Mouse (Mus musculus): Measurements from ENCODE around the gene Sema3b.
A peak's percentile ranks its signal among the peaks of the same experiment; 100 is the strongest.

The Sema3b gene

DNA sequence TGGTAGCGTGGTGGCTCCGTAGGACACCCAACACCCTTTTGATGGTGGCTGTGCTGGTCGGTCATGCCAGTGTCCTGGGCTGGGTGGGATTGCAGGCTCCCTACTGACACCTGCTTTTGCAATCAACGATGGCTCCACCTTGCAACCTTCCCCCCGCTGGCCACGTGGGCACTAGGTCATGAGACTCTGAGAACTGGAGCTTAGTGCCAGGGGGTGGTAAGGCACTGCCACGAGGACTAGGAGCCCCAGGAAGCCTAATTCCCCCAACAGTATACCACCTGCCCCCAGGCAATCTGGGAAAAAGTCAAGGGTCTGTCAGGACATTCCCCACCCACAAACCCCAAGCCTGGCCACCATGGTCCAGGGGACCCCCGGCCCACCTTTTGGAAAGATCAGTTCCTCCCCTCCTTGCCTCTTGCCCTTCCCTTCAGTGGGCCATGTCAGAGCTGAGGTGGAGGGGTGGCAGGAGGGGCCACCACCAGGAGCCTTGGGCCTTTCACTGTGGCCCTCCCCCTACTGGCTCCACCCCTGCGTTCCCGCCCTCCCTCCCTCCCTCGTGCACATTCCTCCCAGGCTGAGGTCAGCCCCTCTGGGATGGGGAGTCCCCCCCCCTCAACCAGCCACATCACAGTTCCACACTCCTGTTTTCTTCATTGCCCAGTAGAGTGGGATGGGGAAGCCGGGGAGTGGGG lies at the start of gene Sema3b:
Sema3b (minus strand) TSS at position 489 of the 692 bp plus-strand sequence.
- peak; percentile 61 to 86 for DNase-seq

DNA sequence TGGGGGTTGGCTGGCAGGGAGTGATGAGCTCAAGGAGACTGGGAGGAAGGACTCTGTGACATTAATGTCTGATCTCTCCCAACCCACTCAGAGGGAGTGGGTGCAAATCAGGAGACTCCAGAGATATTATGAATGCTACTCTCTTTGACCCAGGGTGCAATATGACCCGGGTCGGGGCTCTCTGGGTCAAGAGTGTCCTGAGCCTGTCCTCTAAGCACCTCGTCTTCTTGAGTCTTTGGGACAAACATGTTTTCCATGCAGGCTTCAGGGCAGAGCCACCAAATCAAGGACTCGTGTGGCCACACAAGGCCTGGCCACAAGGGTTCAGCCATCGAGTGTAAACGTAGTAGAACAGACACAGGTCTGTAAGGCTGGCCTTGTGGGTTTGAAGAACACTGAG lies 49.1 kb upstream of the Sema3b start:
- DNase-seq = no peak

DNA sequence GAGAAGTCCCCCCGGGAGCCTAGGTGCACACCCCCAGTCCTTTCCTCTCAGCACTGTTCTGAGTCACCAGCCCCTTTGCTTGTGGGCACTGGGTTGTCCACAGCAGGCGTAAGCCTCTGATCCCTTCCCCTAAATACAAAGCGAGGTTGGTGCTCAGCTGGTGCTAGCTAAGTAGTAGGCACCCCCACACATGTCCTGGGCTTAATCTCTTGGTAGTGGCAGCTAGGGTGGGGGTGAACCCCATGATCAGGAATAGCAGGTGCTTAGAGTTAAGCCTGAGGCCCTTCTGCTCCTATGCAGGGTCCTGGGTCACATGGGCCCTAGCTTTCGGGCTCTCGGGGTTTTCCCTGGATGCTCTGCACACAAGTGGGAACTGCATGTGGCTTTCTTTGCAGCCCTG lies 48.1 kb upstream of the Sema3b start:
- no peak for DNase-seq

DNA sequence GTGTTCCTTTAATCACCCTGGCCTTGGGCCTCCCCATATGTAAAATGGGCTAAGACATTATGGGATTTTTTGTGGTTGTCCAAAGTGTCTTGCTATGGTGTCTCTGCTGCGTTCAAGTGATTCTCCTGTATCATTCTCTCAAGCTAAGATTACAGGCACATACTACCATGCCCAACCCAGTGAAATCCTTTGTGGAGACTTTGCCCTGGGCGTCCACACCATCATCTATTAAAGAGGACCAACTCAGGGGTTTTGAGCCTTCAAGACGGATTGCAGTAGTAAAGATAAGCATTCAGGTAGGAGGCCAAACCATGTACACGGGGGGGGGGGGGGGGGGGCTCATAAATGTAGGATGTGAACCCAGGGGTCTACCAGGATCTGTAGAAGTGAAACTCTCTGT lies 45.6 kb upstream of the Sema3b start:
- no peak for DNase-seq

DNA sequence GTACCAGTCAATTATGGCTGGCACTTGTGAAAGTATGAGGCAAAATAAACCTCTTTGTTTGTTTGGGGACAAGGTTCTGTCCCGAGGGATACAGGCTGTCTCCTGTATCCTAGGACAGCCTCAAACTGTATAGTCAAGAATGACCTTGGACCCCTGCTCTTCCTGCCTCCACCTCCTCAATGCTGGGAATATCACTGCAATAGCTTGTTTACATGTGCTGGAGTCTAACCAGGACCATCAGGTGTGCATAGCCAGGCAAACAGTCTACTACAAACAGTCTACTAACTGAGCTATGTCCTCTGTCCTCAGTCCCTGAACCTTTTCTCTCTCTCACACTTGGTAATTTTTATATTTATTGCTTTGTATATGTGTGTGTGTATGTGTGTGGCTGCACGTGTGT lies 44.4 kb upstream of the Sema3b start:
- no peak for DNase-seq

DNA sequence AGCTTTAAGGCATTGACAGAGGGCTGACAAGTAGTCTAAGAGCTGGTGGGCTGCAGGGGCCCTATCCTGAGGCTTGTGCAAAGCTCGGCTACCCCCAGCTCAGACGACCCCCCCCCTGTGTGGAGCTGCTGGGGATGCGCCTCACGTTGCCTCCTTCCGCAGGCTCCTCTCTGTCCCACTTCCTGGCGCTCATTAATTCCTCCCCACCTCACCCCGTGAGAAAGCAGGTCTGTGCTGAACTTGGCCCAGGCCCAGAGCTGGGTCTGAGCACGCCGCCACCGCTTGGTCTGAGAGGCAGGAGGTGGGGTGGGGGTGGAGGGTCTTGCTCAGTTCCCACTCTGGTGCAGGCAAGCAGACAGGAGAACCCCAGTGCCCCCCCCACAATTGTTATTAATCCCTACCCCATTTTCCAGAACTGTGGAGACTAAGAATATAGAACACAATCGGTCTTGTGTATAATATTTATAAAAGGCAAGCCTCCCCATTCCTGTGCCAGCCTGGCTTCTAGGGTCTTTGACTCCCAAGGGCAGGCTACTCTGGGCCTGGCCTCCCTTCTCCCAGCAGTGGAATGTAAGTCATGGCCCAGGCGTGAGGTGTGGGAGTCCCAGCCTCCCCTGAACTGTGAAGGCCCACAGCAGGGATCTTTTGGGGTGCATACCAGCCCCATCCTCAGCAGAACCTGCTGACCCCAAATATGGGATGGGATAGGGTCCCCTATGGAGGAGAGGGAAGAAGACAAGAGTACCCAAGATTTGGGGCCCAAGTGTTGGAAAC lies 41.9 kb upstream of the Sema3b start:
- DNase-seq = no peak

DNA sequence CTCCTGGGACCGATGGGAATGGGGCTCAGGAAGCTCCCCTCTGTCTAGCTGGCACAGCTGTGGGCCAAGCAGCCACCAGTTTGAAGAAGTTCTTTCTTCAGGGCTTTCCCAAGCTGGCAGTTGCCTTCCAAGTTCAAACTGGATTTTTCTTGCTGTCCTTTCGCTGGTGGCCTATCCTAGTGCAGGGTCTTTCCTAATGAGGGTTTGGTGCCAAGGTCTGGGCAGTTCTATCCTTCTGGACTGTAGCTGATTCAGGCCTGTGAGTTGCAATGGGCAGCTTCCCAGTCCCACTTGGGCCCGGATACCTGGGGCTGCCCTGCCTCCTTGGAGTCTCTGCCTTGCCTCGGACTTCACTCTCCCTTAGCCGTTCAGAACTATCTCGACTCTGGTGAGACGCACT lies 41.2 kb upstream of the Sema3b start:
- DNase-seq = no peak

DNA sequence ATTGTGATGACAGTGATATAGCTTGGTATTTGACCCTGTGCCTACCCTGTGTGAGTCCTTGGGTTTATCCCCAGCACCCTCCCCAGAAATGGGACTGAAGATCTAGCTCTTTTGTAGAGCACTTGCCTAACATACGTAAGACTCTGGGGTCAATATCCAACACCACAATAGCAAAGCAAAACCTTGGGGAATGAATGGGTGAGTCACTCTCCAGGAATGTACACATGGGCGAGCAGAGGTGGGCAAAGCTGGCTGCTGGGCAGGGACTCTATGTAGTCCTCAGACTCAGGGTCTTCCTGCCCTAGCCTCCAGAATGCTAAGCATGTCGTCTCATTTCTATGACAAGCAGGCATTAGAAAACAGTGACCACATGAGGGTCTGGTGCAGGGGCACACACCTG lies 39.7 kb upstream of the Sema3b start:
- DNase-seq = no peak

DNA sequence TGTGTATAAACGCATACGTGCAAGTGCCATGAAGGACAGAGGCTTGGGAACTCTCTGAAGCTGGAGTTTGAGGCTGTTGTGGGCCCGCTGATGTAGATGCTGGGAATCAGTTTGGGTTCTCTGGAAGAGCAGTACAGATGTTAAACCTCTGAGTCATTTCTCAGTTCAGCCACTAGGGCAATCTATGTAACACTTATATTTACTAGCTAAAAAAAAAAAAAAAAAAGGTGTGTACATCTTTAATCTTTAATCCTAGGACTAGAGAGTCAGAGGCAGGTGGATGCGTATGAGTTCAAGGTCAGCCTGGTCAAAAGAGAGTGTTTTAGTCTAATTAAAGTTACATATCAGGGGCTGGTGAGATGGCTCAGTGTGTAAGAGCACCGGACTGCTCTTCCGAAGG lies 37.9 kb upstream of the Sema3b start:
- no peak for DNase-seq

DNA sequence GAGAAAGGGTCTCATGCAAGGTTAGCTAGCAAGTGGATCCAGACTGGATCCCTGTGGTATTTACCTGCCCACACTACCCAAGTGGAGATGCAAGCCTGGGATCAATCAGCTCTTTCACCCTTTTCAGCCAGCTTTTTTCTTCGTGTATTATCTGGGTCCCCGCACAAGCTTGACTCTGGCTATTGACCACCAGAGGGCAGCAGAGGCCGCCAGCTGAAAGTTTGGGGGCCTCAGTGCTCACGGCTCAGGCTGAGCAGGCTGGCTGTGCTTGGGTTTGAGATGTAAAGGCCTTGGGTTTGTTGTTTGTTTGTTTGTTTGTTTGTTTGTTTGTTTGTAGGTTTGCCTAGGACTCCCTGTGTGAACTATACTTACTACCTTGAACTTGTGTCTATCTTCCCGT lies 36.5 kb upstream of the Sema3b start:
- peak; percentile 79 to 87 for DNase-seq

DNA sequence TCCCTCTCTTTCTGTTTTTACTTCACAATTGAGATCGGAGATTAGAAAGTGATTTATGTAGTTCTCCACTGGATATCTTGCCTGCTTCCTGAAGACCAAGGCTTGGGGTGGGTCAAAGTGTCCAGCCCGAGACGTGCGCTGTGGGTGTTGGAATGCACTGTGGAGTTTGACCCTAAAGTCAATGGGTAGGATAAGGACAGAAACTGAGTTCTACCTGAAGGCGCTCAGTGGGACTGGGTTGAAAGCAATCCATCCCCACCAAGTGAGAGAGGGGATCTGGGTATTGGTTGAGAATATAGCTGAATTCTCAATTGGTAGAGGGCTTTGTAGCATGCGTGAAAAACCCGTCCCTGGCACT lies 36.1 kb upstream of the Sema3b start:
- peak; percentile 46 to 73 for DNase-seq

DNA sequence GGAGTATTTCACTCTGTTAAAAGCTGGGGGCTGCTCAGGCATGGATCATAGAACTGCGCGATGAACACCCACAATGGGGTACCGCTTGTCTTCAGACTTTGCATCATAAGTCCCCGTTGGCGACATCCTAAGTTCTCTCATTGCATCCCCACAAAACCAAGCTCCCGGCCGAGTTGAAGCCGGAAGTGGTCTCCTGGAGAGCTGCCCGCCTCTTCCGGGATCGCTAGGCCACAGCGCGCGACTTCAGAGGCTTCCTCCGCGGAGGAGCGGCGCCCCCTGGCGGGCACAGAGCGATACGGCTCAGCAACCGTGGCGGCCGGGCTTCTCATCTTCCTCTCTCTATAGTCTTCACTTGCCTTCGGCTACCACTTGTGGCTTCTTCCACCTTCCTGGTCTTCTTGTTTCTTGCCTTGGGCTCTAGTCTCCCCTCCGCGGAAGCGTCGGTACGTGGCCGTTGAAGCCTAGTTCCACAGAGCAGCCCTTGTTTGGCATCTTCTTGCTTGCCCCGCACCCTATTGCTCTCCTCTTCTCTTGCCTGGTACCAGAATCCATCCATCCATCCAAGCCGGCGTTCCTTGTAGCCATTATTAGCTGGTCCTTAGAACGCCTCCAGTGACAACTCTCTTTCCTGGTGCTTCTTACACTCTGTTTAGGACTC lies 35.6 kb upstream of the Sema3b start:
- DNase-seq = peak; percentile 93 to 94

DNA sequence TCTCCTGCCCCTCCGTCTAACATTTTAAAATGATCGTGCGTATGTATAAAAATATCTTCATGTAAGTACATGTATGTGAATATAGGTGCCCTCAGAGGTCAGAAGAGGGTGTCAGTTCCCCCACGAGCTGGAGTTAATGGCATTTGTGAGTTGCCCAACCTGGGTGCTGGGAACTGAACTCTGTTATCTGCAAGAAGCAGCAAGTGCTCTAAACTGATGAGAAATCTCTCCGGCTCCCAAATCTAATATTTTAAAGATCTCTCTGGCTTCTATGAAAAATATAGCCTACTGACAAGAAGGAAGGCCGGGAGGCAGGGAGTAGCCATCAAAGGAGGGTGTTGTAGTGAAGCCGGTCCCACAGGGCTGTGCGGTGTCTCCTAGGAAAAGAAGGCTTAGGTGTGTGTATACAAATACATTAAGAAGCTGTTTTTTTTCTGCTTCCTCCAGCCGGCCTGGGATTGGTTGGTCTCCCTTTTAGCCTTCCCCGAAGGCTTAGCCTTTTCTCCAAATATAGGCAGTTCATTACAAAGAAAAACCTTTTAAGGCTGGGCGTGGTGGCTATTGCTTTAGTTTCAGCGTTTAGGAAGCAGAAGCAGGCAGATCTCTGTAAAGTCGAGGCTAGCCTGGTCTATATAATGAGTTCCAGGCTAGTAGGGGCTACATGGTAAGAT lies 34.6 kb upstream of the Sema3b start:
- no peak for DNase-seq

DNA sequence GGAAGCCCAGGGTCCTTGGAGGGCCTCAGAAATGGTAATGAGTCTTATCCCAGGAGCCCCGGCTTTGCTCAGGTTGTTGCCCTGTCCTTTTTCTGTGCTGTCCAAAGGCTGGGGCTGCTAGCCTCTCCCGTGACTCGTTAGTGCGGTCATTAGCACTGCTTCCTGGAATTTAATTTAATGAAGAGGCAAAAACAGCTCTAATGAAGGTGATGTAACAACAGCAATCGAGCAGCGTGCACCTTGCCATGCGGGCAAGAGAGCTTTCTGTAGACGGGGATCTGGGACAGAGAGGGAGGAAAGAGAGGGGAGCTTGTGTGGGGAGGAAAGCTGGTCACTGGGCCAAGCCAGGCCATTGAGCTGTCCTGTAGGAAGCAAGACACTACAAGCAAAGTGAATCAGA lies 32.6 kb upstream of the Sema3b start:
- peak in 1 of 2 experiments; percentile 46 for DNase-seq

DNA sequence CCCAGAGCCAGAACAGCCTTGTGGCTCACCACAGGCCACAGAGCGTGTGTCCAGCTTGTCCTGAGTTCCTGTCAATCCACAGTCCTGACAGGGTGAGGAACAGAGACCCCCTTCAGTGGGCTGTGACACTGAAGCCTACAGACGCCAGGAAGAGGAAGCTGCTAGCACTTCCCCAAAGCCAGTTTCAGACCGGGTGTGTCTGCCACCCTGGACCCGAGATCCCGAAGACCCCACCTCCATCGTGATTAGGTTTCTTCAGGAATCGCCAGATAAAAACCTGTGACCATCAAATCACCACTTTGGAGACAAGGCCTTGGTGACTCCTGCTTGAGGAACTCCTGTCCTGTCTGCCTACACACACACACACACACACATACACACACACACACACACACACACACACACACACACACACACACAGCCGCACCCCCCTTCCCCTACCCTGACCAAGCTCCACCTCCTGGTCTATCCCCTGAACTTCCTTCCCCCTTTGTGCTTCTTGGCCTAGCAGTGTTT lies 31.3 kb upstream of the Sema3b start:
- no peak for DNase-seq

DNA sequence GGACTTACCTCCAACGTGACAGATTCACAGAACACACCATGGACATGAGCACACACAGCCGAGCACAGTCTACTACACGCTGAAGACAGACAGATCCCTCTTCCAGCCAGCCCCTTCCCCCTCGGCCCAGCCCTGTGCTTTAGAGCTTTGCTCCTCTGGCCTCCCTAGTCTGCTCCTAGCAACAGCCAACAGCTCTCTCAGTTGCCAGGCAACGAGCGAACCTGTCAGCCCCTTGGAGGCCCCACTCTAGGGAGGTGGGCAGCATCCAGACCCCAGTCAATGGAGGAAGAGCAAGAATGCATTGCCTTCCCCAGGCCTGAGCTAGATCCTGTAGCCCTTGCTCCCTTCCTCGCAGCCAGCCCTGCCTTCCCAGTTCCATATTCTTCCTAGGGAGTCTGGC lies 28.0 kb upstream of the Sema3b start:
- no peak for DNase-seq

DNA sequence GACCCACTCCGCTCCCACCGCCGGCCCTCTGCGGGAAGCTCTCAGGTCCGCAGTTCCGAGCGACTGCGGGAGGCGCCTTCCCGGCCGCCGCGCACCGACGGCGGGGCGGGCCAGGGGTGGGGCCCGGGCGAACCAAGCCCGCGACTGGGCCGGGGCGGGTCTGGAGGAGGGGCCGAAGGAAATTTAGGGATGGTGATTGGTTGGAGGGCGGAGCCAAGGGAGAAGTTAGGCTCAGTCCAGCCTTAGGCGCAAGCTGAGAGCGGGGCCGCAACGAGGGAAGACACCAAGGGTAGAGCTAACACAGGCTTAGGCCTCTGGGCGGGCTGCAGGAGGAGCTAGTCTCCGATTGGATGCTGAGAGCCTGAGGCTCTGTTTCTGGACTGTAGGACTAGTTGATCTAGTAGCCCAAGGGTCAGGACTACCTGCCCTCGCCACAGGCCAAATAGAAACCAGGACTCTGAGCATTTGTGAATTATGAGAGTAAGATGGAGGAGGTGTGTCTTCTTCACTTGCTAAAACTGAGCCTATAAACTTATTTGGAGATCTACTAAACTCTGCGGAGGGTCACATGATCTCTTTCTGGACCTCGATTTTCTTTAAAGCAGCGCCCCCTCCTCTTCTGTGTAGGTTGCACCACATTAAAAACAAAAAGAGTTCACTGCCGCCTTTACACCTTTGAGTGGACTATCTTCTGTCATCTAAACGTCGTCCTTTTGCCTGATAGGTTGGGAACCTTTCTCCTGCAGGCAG lies 26.4 kb upstream of the Sema3b start, which contains the start of gene Gnai2:
Gnai2 (minus strand) TSS at position 89 of the 750 bp plus-strand sequence.
- peak; percentile 97 to 99 for DNase-seq

DNA sequence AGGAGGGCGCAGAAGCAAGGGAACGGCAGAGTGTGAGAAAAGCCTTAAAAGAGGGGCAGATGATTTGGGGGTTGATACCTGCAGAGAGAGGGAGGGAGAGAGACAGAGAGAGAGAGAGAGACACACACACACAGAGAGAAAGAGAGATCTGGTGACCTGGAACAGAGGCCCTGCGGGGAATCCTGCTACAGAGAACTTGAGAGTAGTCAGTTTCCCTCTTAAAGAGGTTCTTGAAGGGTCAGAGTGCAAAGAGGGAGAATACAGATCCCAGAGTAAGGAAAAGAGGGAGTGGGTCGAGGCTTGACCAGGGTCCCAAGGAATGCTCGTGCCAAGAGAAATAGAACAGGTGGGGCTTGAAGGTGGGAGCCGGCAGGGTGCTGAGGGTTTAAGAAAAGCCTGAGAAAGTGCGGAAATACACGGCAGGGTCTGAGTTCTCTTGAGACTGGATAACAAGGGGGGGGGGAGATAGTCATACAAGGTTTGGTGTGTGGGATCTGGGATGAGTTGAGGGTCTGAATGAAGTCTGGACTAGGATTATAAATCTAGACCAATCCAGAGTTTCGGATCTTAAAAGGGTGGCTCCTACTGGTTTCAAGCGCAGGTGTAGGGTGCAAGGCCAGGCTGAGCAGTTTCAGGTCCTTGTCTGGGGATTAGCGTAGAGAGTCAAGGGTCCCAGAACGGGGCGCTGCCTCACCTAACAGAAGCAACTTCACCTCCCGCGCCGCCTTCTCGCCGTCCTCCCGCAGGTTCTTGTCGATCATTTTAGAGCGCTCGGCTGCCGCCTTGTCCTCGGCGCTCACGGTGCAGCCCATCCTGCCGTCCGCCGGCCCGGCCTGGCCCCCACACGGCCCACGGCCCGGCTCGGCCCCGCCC lies 25.6 kb upstream of the Sema3b start:
- DNase-seq = no peak

DNA sequence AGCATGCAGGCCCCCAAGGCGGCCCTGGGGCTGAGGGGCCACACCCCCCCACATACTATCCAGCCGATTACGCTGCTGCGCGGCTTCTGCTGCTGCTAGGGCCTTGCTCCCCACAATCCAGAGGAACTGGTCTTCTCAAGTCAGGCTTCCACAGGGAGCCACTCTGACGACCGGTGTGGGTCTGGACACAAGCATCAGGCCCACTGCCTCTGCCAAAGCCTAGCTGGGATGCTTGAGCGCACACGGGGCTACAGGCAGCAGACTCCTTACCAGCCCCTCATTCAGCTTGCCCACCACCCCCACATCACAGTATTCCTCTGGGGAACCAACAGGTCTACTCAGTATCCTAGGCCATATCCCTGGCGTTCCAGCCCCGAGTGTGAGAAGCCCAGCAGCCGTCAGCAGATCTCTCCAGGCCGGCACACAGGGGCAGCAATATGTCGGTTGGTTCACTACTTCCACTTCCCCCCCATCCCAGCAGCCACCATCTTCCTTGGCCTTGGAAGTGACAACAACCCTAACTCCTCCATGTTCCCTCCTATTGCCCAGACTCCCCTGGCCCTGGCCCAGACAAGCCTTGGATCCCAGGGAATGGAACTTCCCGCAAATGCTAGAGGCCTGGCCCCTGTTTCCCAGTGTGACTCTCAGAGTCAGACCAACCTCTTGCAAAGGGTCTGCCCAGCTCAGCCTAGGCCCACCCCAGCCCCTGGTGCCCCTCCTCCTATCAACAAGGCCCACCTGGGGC lies 24.8 kb upstream of the Sema3b start:
- peak; percentile 27 to 63 for DNase-seq

DNA sequence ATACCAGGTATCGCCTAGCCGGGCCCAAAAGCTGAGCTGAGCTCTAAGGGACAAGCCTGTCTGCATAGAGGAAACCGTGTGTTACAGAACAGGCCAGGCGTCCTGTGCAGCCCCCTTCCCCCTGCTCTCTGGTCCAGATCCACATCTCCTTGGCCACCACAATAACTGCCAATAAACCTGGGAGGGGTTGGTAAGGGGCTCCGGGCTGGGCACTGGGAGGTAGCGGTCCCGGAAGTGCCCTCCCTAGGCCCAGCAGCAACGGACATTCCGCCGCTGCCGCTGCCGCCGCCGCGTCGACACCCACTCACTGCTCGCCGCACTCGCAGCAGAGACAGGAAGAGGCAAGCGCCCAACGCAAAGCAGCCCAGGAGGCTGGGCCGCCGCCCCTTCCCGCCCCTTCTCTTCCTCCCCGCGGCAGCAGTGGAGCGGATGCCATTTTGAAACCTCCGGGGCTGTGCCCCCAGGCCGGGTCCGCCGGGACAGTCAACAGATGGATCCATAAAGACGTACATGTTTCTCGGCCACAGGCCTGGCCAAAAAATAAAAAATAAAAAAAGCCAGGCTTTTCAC lies 24.1 kb upstream of the Sema3b start:
- DNase-seq = peak; percentile 79 to 91

Measured in kidney, postnatal 25 days (tissue).